Mouse (Mus musculus) lung, embryonic 14.5 days (tissue): ENCODE data around the gene Dusp16. TPM values are rescaled to one million over a fixed set of nuclear protein-coding genes. Genes with fewer than 3 reads are reported as not detected.

Experiments used
- ATAC-seq: fragments of 200-750 bp; cut with Nextera tagmentation; 2 replicates; pipeline ENCODE4 v1.8.0; 2017; ENCODE audit warnings: mild to moderate bottlenecking, moderate TSS enrichment, moderate library complexity; ENCODE audit not compliant: insufficient read depth
- DNase-seq: peaks from one replicate; pipeline ENCODE4 v3.0.0-alpha.2; 2015
- H3K27ac ChIP-seq: fragments of 300-500 bp; sonication (generic); 2 replicates; pipeline ENCODE4 v1.5.1; 2014; ENCODE audit warnings: low read depth, mild to moderate bottlenecking, moderate library complexity
- H3K27me3 ChIP-seq: fragments of 300-500 bp; sonication (generic); 2 replicates; pipeline ENCODE4 v1.6.1; 2014; ENCODE audit warnings: low read length, control low read depth; ENCODE audit not compliant: insufficient read depth
- H3K36me3 ChIP-seq: fragments of 300-500 bp; sonication (generic); 2 replicates; pipeline ENCODE4 v1.6.1; 2014; ENCODE audit warnings: control low read depth; ENCODE audit not compliant: insufficient read depth
- H3K4me1 ChIP-seq: fragments of 300-500 bp; sonication (generic); 2 replicates; pipeline ENCODE4 v1.6.1; 2014; ENCODE audit warnings: antibody characterized with exemption, control low read depth; ENCODE audit not compliant: insufficient read depth
- H3K4me2 ChIP-seq: fragments of 300-500 bp; sonication (generic); 2 replicates; pipeline ENCODE4 v1.6.1; 2014; ENCODE audit warnings: mild to moderate bottlenecking
- H3K4me3 ChIP-seq: fragments of 300-500 bp; sonication (generic); 2 replicates; pipeline ENCODE4 v1.5.1; 2014; ENCODE audit warnings: low read depth, low read length
- H3K9ac ChIP-seq: fragments of 300-500 bp; sonication (generic); 2 replicates; pipeline ENCODE4 v1.6.1; 2014
- H3K9me3 ChIP-seq: fragments of 300-500 bp; sonication (generic); 2 replicates; pipeline ENCODE4 v1.6.1; 2016; ENCODE audit warnings: low read depth, low read length, control low read depth
- CTCF ChIP-seq: IDR thresholded peaks from 2 replicates; pipeline ENCODE4 v1.5.1; 2016; ENCODE audit warnings: antibody characterized with exemption, low read depth
- WGBS: fragments of 180-500 bp; shearing (Covaris S2); extraction: QIAGEN DNeasy Blood & Tissue Kit; methylation state at CpG from one replicate; pipeline ENCODE4 v1.1.7; 2014; 5-methylcytosine and 5-hydroxymethylcytosine counted together
- polyA plus RNA-seq: library from polyadenylated mRNA; unstranded; fragments of >200 nt; fragmentation: Nextera tagmentation; extraction: Ambion mirVana; gene quantifications from 2 replicates; pipeline ENCODE4 v1.2.1, GENCODE M21; 2014

Dusp16 gene
- 12.7 and 12.9 TPM in 2 replicates for polyA plus RNA-seq

DNA sequence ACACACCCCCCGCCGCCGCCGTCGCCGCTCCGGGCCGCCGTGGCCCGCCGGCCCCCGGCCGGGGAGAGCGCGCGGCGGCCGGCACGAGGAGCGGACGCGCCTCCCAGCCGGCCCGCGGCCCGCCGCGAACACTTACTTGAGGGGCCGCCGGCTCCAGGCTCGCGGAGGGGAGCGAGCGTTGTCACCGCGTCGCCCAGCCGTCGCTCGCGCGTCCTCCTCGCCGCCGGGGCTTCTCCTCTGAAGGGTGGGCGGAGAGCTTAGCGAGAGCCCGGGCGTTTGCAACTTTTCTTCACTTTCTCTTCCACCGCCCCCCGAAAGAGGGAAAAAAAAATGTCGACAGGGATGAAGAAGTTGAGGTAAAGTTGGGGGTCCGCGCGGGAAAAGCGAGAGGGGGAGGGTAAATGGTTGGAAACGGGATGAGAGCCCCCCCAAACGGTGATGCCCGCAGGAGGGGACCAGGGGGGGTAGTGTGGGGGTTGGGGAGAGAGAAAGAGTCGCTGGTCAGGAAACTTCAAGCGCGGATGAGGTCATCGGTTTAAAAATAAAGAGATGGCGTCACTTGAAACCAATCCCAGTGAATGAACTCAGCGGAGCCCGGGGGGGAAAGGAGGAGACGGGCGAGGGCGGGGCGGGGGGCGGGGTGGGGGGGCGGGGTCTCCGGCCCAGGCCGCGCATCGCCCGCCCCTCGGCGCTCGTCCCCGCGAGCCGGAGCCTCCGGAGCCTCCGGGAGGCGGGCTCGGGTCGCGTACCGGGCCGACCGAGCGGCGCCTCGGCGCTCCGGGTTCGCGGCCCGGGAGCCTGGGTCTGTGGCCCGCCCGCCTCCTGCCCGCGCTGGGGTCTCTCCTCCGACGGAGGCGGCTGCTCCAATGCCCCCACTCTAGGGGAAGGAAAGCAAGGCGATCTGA lies at the start of gene Dusp16:
TSS of gene Dusp16 (minus strand) at position 485 of the 905 bp plus-strand sequence.
- Histone ChIP-seq H3K4me3 (peak within 1 kb of the TSS; percentile 67), H3K9me3 (no peaks in the 10 kb centered on the region), H3K9ac (peak within 1 kb of the TSS; percentile 98), H3K4me2 (peak within 1 kb of the TSS; percentile 78), H3K36me3 (no peaks in the 10 kb centered on the region), H3K4me1 (0 out of 2 replicates have a peak, but pooled peaks cover 2% of the 10 kb centered on the region), H3K27me3 (no peaks in the 10 kb centered on the region), H3K27ac (peak within 1 kb of the TSS; percentile 99)
- ATAC-seq (peak; percentile 85), DNase-seq (peak; percentile 98)
- under 1% methylated on average over 94 of the region's 108 CpGs for WGBS
- TF ChIP-seq CTCF: no peak

GRCm38 (mm10) chr6:134840346-134840745 lies 47.9 kb upstream of the Dusp16 start:
- ATAC-seq (no peak), DNase-seq (no peak)
- H3K9ac ChIP-seq: no peak overlapping the region
- H3K4me3 ChIP-seq: no peak overlapping the region
- no peaks in the 10 kb centered on the region for H3K9me3 ChIP-seq
- H3K27ac ChIP-seq: no peak overlapping the region
- no peak for TF ChIP-seq CTCF
- H3K4me1 ChIP-seq: no peaks in the 10 kb centered on the region
- no peaks in the 10 kb centered on the region for H3K36me3 ChIP-seq
- no peaks in the 10 kb centered on the region for H3K27me3 ChIP-seq
- WGBS: 64% methylated on average over 2 of the region's 2 CpGs
- no peak overlapping the region for H3K4me2 ChIP-seq

GRCm38 (mm10) chr6:134838111-134838510 lies 45.7 kb upstream of the Dusp16 start:
- TF ChIP-seq CTCF: no peak
- Histone ChIP-seq H3K9ac (no peak overlapping the region), H3K4me1 (no peaks in the 10 kb centered on the region), H3K27me3 (no peaks in the 10 kb centered on the region), H3K4me3 (no peak overlapping the region), H3K9me3 (no peaks in the 10 kb centered on the region), H3K27ac (no peak overlapping the region), H3K36me3 (no peaks in the 10 kb centered on the region), H3K4me2 (no peak overlapping the region)
- ATAC-seq (no peak), DNase-seq (no peak)
- WGBS: 76% methylated on average over 4 of the region's 4 CpGs

DNA sequence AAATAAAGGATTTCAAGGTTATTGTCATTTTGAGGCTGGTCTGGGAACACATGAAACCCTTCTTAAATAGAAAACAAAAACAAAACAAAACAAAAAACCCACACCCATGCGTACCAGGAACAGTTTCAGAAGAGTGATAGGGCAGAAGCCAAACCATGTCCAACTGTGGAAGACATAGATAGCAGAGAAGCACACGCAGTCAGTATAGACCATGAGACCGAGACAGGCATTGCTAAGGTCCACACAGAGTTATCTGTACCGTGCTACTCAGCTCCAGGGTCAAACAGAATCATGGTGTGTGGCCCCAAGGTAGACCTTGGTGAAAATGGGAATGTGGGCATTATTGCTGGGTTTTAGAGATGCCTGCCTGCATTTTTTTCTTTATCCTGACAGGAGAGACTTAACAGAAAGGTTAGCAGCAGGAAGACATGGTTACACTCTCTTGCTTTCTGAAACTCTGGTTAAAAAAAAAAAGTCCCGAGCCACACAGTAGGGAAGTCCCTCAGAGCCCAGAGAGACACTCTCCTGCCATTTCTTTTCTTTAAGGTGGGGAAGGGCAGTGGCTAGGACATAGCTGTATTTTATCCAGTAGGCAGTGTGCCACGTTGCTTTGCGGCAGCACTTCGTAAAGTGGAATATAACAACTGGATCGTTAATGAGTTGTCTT lies 42.3 kb upstream of the Dusp16 start:
- H3K36me3 ChIP-seq: no peaks in the 10 kb centered on the region
- 77% methylated on average over 9 of the region's 9 CpGs for WGBS
- H3K4me3 ChIP-seq: no peak overlapping the region
- DNase-seq (no peak), ATAC-seq (no peak)
- H3K4me2 ChIP-seq: no peak overlapping the region
- no peak for TF ChIP-seq CTCF
- no peaks in the 10 kb centered on the region for H3K27me3 ChIP-seq
- H3K4me1 ChIP-seq: no peaks in the 10 kb centered on the region
- H3K9ac ChIP-seq: no peak overlapping the region
- no peaks in the 10 kb centered on the region for H3K9me3 ChIP-seq
- H3K27ac ChIP-seq: no peak overlapping the region

DNA sequence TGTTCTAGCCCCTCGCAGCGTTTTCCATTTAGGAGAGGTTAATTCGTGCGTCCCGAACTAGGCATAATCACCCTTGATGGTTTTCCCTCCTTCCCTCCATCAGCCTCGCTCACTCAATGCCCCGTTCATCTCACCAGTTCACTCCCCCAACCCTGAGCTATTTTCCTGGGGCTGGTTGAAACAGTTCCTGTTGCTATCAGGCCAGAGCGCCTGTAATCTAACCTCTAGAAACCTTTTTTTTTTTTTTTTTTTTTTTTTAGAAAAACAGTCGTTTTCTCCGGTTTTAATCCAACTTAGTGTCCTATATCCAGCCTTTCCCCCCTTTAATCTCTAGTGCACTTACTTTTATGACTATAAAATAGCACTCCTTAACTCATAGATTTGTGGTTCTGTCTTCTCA lies 38.4 kb upstream of the Dusp16 start:
- H3K36me3 ChIP-seq: no peaks in the 10 kb centered on the region
- WGBS: 2% methylated on average over 10 of the region's 10 CpGs
- H3K4me1 ChIP-seq: no peaks in the 10 kb centered on the region
- no peak for DNase-seq
- peak overlapping the region; percentile 66 for H3K9ac ChIP-seq
- H3K4me3 ChIP-seq: peak overlapping the region; percentile 67
- no peaks in the 10 kb centered on the region for H3K9me3 ChIP-seq
- peak overlapping the region; percentile 88 for H3K4me2 ChIP-seq
- ATAC-seq: no peak
- no peak for TF ChIP-seq CTCF
- H3K27ac ChIP-seq: peak overlapping the region; percentile 86
- no peaks in the 10 kb centered on the region for H3K27me3 ChIP-seq

- no peaks in the 10 kb centered on the region for H3K4me1 ChIP-seq
- peak within 1 kb of the TSS; percentile 88 for H3K4me2 ChIP-seq
- peak; percentile 44 for TF ChIP-seq CTCF
- ATAC-seq: peak; percentile 97
- H3K9me3 ChIP-seq: no peaks in the 10 kb centered on the region
- peak within 1 kb of the TSS; percentile 67 for H3K4me3 ChIP-seq
- WGBS: under 1% methylated on average over 58 of the region's 58 CpGs
- DNase-seq: peak; percentile 100
- no peaks in the 10 kb centered on the region for H3K36me3 ChIP-seq
- H3K27me3 ChIP-seq: no peaks in the 10 kb centered on the region
- H3K9ac ChIP-seq: peak within 1 kb of the TSS; percentile 71
- peak within 1 kb of the TSS; percentile 93 for H3K27ac ChIP-seq
Observed at GRCm38 (mm10) chr6:134829786-134830700, 37.6 kb upstream of the Dusp16 start, which contains the start of gene Crebl2. TSS of gene Crebl2 (plus strand) at chr6:134830154.
